Mouse (Mus musculus): Measurements from ENCODE around the gene Fsip1.

GRCm38 (mm10) chr2:118124437-118124836, 132.3 kb downstream of the Fsip1 start:
- TF ChIP-seq POLR2A (IDR thresholded peaks at IDR 0.05; ENCODE audit: borderline replicate concordance, low read depth, low read length), result no peak
- no peak for TF ChIP-seq CTCF (IDR thresholded peaks at IDR 0.05; ENCODE audit: low read depth, low read length)
